Mouse (Mus musculus): ENCODE data around the gene Rpl34.

GRCm38 (mm10) chr3:130694041-130694593 lies 36.1 kb downstream of the Rpl34 start:
- TF ChIP-seq CTCF (IDR thresholded peaks at IDR 0.05; ENCODE audit: insufficient read depth, low read length) (no peak), POLR2A (IDR thresholded peaks at IDR 0.05; ENCODE audit: borderline replicate concordance, extremely low read depth, low read depth, low read length) (no peak)
